8 mouse cellular contexts compared by ENCODE assay signal in the genomic region with DNA sequence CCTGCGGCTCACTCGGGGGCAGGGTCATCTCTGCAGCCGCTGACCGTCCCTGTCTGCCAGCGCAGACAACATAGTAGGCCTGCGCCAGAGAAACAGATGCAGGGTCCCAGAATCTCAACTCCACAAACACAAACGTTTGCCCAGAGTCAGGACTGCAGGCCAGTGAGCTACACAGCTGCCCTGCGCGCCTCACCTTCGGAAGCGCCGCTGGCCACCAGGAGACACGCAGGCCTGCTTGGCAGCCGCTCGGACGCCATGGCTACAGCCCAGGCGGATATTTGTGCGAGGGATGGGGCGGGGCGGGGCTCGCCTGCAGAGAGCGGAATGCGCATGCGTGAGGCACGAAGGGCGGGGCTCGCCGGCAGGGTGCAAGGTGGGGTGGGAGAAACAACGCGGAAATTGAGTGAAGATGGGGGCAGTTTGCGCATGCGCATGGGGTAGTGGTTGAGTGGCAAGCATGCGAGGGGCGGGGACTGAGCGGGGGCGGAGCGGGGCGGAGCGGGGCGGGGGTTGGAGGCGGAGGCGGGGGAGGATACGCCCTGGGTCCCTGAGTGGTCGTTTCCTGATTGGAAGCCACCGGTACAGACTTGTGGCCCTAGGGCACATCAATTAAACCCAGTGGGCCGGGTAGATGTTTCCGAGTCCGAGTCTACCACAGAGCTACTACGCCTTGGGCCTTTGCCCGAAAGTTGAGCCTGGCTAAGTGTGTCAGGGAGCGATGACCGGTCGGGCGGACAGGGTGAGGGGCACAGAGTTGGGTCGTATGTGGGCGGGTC. TPM values are rescaled to one million over a fixed set of nuclear protein-coding genes. Genes with fewer than 3 reads are reported as not detected.
A peak's percentile ranks its signal among the peaks of the same experiment; 100 is the strongest.
DNase-seq lines count a peak whose midpoint lies in the region; ATAC-seq and TF ChIP-seq lines count a peak whose summit lies in the region.

Gene Gatd1 (minus strand): TSS at position 328 of the 776 bp plus-strand sequence.

- peak within 1 kb of the TSS; percentile 90 for H3K4me2 ChIP-seq in heart, embryonic 11.5 days
- H3K4me2 ChIP-seq in kidney, embryonic 16.5 days (replicated peaks; ENCODE audit: low read depth, low read length): peak within 1 kb of the TSS; percentile 93
- H3K4me2 ChIP-seq in myocyte (ENCODE audit: low read depth): peak within 1 kb of the TSS; percentile 94

- peak within 1 kb of the TSS; percentile 82 for H3K4me3 ChIP-seq in heart, embryonic 11.5 days (ENCODE audit: low read depth, low read length)
- H3K4me3 ChIP-seq in kidney, embryonic 16.5 days (ENCODE audit: low read length): peak within 1 kb of the TSS; percentile 84
- peak within 1 kb of the TSS; percentile 86 for H3K4me3 ChIP-seq in liver, adult 2 months (ENCODE audit: insufficient read depth, low read depth, low read length)
- peak within 1 kb of the TSS; percentile 69 for H3K4me3 ChIP-seq in myocyte

- H3K27me3 ChIP-seq in heart, embryonic 11.5 days (ENCODE audit: control insufficient read depth, insufficient read depth, low read length): no peaks in the 10 kb centered on the region
- no peaks in the 10 kb centered on the region for H3K27me3 ChIP-seq in kidney, embryonic 16.5 days (ENCODE audit: insufficient read depth, low read length)
- H3K27me3 ChIP-seq in liver, adult 2 months (ENCODE audit: control insufficient read depth, insufficient read depth, low read length): no peaks in the 10 kb centered on the region
- no peaks in the 10 kb centered on the region for H3K27me3 ChIP-seq in myocyte (ENCODE audit: control insufficient read depth, insufficient read depth, insufficient read length)
- H3K27me3 ChIP-seq in splenic B cell, adult 2 months (ENCODE audit: control insufficient read depth, insufficient read depth, low read length, poor library complexity, severe bottlenecking): no peaks in the 10 kb centered on the region

- under 1% methylated on average over 55 of the region's 56 CpGs for WGBS in heart, embryonic 11.5 days (ENCODE audit: insufficient replicate concordance)
- under 1% methylated on average over 54 of the region's 56 CpGs for WGBS in kidney, embryonic 16.5 days
- under 1% methylated on average over 56 of the region's 56 CpGs for WGBS in liver, adult 2 months

- TF ChIP-seq CTCF in liver, adult 2 months (IDR thresholded peaks at IDR 0.05; ENCODE audit: low read depth, low read length): peak; percentile 37

- 0 out of 2 replicates have a peak, but pooled peaks cover 5% of the 10 kb centered on the region for H3K4me1 ChIP-seq in heart, embryonic 11.5 days (ENCODE audit: control insufficient read depth, insufficient read depth, low read length)
- peaks cover 19% of the 10 kb centered on the region for H3K4me1 ChIP-seq in kidney, embryonic 16.5 days (ENCODE audit: insufficient read depth, low read length)
- peaks cover 17% of the 10 kb centered on the region for H3K4me1 ChIP-seq in liver, adult 2 months (ENCODE audit: control insufficient read depth, insufficient read depth, low read length)

- peaks cover 5% of the 10 kb centered on the region; the same call in 1 of the 2 replicates for H3K79me2 ChIP-seq in liver, adult 2 months (ENCODE audit: control insufficient read depth, insufficient read depth, low read length)
- no peaks in the 10 kb centered on the region for H3K79me2 ChIP-seq in myocyte (ENCODE audit: control insufficient read depth, insufficient read depth)

- H3K9me3 ChIP-seq in heart, embryonic 11.5 days (replicated peaks; ENCODE audit: control insufficient read depth, low read length): no peaks in the 10 kb centered on the region
- H3K9me3 ChIP-seq in kidney, embryonic 16.5 days (ENCODE audit: low read length): no peaks in the 10 kb centered on the region

- H3K9ac ChIP-seq in heart, embryonic 11.5 days (ENCODE audit: low read depth, low read length): peak within 1 kb of the TSS; percentile 95
- H3K9ac ChIP-seq in kidney, embryonic 16.5 days (replicated peaks; ENCODE audit: low read length): peak within 1 kb of the TSS; percentile 89
- peak within 1 kb of the TSS; percentile 89 for H3K9ac ChIP-seq in liver, adult 2 months (ENCODE audit: low read depth, low read length)

- peak within 1 kb of the TSS; percentile 79 for H3K27ac ChIP-seq in heart, embryonic 11.5 days (ENCODE audit: low read depth, low read length)
- H3K27ac ChIP-seq in kidney, embryonic 16.5 days (ENCODE audit: low read length): peak within 1 kb of the TSS; percentile 92
- H3K27ac ChIP-seq in liver, adult 2 months (replicated peaks; ENCODE audit: insufficient read depth, low read depth, low read length): peak within 1 kb of the TSS; percentile 90

- H3K36me3 ChIP-seq in heart, embryonic 11.5 days (ENCODE audit: control insufficient read depth, insufficient read depth, low read length): peaks cover 13% of the 10 kb centered on the region
- H3K36me3 ChIP-seq in kidney, embryonic 16.5 days (ENCODE audit: insufficient read depth, low read length): peaks cover 17% of the 10 kb centered on the region
- H3K36me3 ChIP-seq in liver, adult 2 months (ENCODE audit: control insufficient read depth, insufficient read depth, low read length): no peaks in the 10 kb centered on the region
- H3K36me3 ChIP-seq in myocyte (ENCODE audit: control insufficient read depth, insufficient read depth): no peaks in the 10 kb centered on the region
- H3K36me3 ChIP-seq in splenic B cell, adult 2 months (ENCODE audit: control insufficient read depth, insufficient read depth, low read length, poor library complexity, severe bottlenecking): no peaks in the 10 kb centered on the region

- peak; percentile 99 for DNase-seq in B cell, adult 2 months
- peak; percentile 99 for DNase-seq in brain, adult 2 months (ENCODE audit: low read depth, low spot score)
- DNase-seq in liver, adult 2 months (ENCODE audit: extremely low read depth, low read depth, low spot score): peak; percentile 98
- DNase-seq in splenic B cell, adult 2 months (ENCODE audit: low read depth, low spot score): peak; percentile 100

- ATAC-seq in erythroblast, adult 5-6 weeks (replicated peaks; ENCODE audit: low FRiP score, poor library complexity, severe bottlenecking): peak; percentile 81
- peak; percentile 95 for ATAC-seq in heart, embryonic 11.5 days (replicated peaks; ENCODE audit: insufficient number of reproducible peaks, low FRiP score, low TSS enrichment)
- ATAC-seq in kidney, embryonic 16.5 days (ENCODE audit: low FRiP score, low TSS enrichment): peak; percentile 92

- peak; percentile 93 for TF ChIP-seq POLR2A in liver, adult 2 months (IDR thresholded peaks at IDR 0.05; ENCODE audit: extremely low read depth, insufficient read depth, low read length)
- peak; percentile 96 for TF ChIP-seq POLR2A in myocyte (IDR thresholded peaks at IDR 0.05; ENCODE audit: insufficient read length, low read depth)

- peak within 1 kb of the TSS; percentile 16 for H3ac ChIP-seq in myocyte (ENCODE audit: control insufficient read depth, insufficient read length)

TF ChIP-seq in myocyte, 11 proteins besides CTCF, POLR2A, EP300 and RAD21:
- TF ChIP-seq TCF12 (IDR thresholded peaks at IDR 0.05; ENCODE audit: insufficient read depth, poor library complexity, severe bottlenecking) (no peak), POLR2AphosphoS2 (IDR thresholded peaks at IDR 0.05; ENCODE audit: insufficient read length, low read depth) (peak; percentile 90), CEBPB (IDR thresholded peaks at IDR 0.05; ENCODE audit: insufficient read depth, poor library complexity, severe bottlenecking) (no peak), MYOD1 (IDR thresholded peaks at IDR 0.05; ENCODE audit: control insufficient read depth in 1 of 3, insufficient read length in 2 of 3, low read depth in 2 of 3) (peak in 1 of 3 experiments; percentile 47), TCF3 (IDR thresholded peaks at IDR 0.05; ENCODE audit: insufficient read length, low read depth) (no peak), REST (IDR thresholded peaks at IDR 0.05; ENCODE audit: insufficient read depth, insufficient read length) (peak; percentile 21)
TF ChIP-seq in myocyte: peak in this region for 3.

RNA-seq across cellular contexts. Expression of gene Gatd1, which starts in this region (rescaled TPM):
- 6.3 and 9.2 TPM in 2 replicates for total RNA-seq in erythroblast, adult 5-6 weeks (2015; ENCODE audit: low replicate concordance)
- total RNA-seq in erythroblast, adult 5-6 weeks (2017; ENCODE audit: low replicate concordance): 4.9 and 6.0 TPM in 2 replicates
- polyA plus RNA-seq in heart, embryonic 11.5 days (2014; fragmentation: Nextera tagmentation; extraction: Ambion mirVana): 29.3 and 32.2 TPM in 2 replicates
- polyA plus RNA-seq in kidney, embryonic 16.5 days (2015; fragmentation: Nextera tagmentation; extraction: Ambion mirVana): 63.7 and 65.3 TPM in 2 replicates
- 15.1 and 23.5 TPM in 2 replicates for total RNA-seq in liver, adult 2 months (2014; rRNA removed)
- 34.9 and 36.2 TPM in 2 replicates for polyA plus RNA-seq in liver, adult 2 months (2012; rRNA removed)
- 16.3 TPM for polyA plus RNA-seq in myocyte (2012; fragmentation: generic; extraction: Trizol)

Comparison
In these comparisons a context has a peak if more than half of its experiments do, and no peak if none do; other contexts are left out.
1. Peak in every context shown above with its lines: DNase-seq, ATAC-seq, H3K4me3 ChIP-seq and H3K27ac ChIP-seq.